Mouse (Mus musculus) stomach, embryonic 15.5 days (tissue): ENCODE data around the gene Clba1. TPM values are rescaled to one million over a fixed set of nuclear protein-coding genes. Genes with fewer than 3 reads are reported as not detected.
"Not testable (repeated sequence)": the region's sequence is repeated elsewhere in the genome, so short reads cannot be mapped to it uniquely, and the experiment has no call there.

Experiments
- ATAC-seq: fragments of 200-750 bp; cut with Nextera tagmentation; 2 replicates; pipeline ENCODE4 v1.8.0; 2017; ENCODE audit warnings: low read depth, moderate number of reproducible peaks, moderate TSS enrichment; ENCODE audit not compliant: insufficient read depth, low FRiP score
- H3K27ac ChIP-seq: fragments of 300-500 bp; sonication (generic); 2 replicates; pipeline ENCODE4 v1.5.1; 2015; ENCODE audit warnings: mild to moderate bottlenecking, inconsistent platforms
- H3K27me3 ChIP-seq: fragments of 300-500 bp; sonication (generic); replicated peaks from 2 replicates; pipeline ENCODE4 v1.6.1; 2015; ENCODE audit warnings: inconsistent platforms
- H3K36me3 ChIP-seq: fragments of 300-500 bp; sonication (generic); 2 replicates; pipeline ENCODE4 v1.6.1; 2015; ENCODE audit warnings: inconsistent platforms
- H3K4me1 ChIP-seq: fragments of 300-500 bp; sonication (generic); 2 replicates; pipeline ENCODE4 v1.6.1; 2015; ENCODE audit warnings: inconsistent platforms
- H3K4me2 ChIP-seq: fragments of 300-500 bp; sonication (generic); 2 replicates; pipeline ENCODE4 v1.6.1; 2015; ENCODE audit warnings: mild to moderate bottlenecking, inconsistent platforms
- H3K4me3 ChIP-seq: fragments of 300-500 bp; sonication (generic); replicated peaks from 2 replicates; pipeline ENCODE4 v1.5.1; 2015; ENCODE audit warnings: inconsistent platforms
- H3K9ac ChIP-seq: fragments of 300-500 bp; sonication (generic); 2 replicates; pipeline ENCODE4 v1.6.1; 2015; ENCODE audit warnings: inconsistent platforms
- H3K9me3 ChIP-seq: fragments of 300-500 bp; sonication (generic); 2 replicates; pipeline ENCODE4 v1.6.1; 2016; ENCODE audit warnings: inconsistent platforms
- WGBS: fragments of 180-500 bp; shearing (Covaris S2); methylation state at CpG from one replicate; pipeline ENCODE4 v1.1.7; 2015; 5-methylcytosine and 5-hydroxymethylcytosine counted together
- polyA plus RNA-seq: library from polyadenylated mRNA; unstranded; fragments of >200 nt; fragmentation: Nextera tagmentation; extraction: Ambion mirVana; gene quantifications from 2 replicates; pipeline ENCODE4 v1.2.1, GENCODE M21; 2015

The Clba1 gene
- polyA plus RNA-seq, 1 experiment from 2014 or later = 6.1 TPM

DNA sequence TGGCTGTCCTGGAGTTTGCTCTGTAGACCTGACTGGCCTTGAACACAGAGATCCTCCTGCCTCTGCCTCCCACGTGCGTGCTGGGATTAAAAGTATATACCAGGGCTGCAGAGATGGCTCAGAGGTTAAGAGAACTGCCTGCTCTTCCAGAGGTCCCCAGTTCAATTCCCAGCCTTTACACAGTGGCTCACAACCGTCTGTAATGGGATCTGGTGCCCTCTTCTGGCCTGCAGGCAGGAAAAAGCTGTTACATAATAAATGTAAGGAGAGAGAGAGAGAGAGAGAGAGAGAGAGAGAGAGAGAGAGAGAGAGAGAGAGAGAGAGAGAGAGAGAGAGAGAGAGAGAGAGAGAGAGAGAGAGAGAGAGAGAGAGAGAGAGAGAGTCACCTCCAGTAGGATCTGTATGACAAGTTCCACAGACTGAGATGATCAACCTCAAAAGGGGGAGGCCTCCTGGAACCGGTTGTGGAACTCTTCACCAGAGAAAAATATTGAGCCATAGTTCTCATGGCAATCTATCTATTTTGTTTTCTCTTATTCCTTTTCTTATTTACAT lies 32.7 kb downstream of the Clba1 start:
- not testable (repeated sequence) for H3K9me3 ChIP-seq, H3K9ac ChIP-seq, H3K4me3 ChIP-seq, ATAC-seq, H3K4me2 ChIP-seq, H3K27me3 ChIP-seq, H3K4me1 ChIP-seq, H3K36me3 ChIP-seq, H3K27ac ChIP-seq
- WGBS = 64% methylated on average over 4 of the region's 4 CpGs

DNA sequence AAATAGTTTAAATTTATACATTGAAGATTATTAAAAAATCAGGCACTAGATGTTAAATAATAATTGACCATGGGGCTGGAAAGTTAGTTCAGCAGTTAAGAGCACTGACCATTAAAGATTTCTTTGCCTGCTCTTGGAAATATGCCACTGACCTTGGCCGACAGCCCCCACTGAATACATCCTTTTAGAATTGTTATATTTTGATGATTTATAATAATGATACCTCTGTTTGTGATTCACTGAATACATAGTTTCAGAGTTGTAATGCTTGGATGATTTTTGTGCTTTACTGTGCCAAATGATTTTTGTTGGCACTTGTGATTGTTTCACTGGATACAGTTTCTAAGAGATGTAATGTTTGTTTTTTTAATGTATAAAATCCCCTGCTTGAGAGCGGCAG lies 33.4 kb downstream of the Clba1 start:
- H3K9me3 ChIP-seq, H3K9ac ChIP-seq, ATAC-seq, H3K27me3 ChIP-seq, H3K4me1 ChIP-seq, H3K27ac ChIP-seq, H3K4me2 ChIP-seq, H3K4me3 ChIP-seq, H3K36me3 ChIP-seq: not testable (repeated sequence)
- WGBS = 62% methylated on average over 2 of the region's 2 CpGs

- H3K27ac ChIP-seq = no peak overlapping the region
- peak; percentile 66; the same call in 1 of the 2 replicates for ATAC-seq
- no peak overlapping the region for H3K4me2 ChIP-seq
- no peaks in the 10 kb centered on the region for H3K9me3 ChIP-seq
- no peaks in the 10 kb centered on the region for H3K36me3 ChIP-seq
- no peak overlapping the region for H3K4me3 ChIP-seq
- H3K4me1 ChIP-seq = no peaks in the 10 kb centered on the region
- no peaks in the 10 kb centered on the region for H3K27me3 ChIP-seq
- H3K9ac ChIP-seq = no peak overlapping the region
- 19% methylated on average over 3 of the region's 3 CpGs for WGBS
Observed at GRCm38 (mm10) chr12:112843803-112844202, 35.1 kb downstream of the Clba1 start.

GRCm38 (mm10) chr12:112847880-112848279 lies 39.1 kb downstream of the Clba1 start:
- H3K4me2 ChIP-seq = no peak overlapping the region
- WGBS = 95% methylated on average over 2 of the region's 2 CpGs
- no peak overlapping the region for H3K9ac ChIP-seq
- H3K27ac ChIP-seq = no peak overlapping the region
- no peaks in the 10 kb centered on the region for H3K36me3 ChIP-seq
- no peak overlapping the region for H3K4me3 ChIP-seq
- no peaks in the 10 kb centered on the region for H3K9me3 ChIP-seq
- no peaks in the 10 kb centered on the region for H3K27me3 ChIP-seq
- no peak for ATAC-seq
- H3K4me1 ChIP-seq = no peaks in the 10 kb centered on the region

GRCm38 (mm10) chr12:112849235-112850022 lies 40.7 kb downstream of the Clba1 start:
- WGBS = 70% methylated on average over 11 of the region's 11 CpGs
- no peak overlapping the region for H3K9ac ChIP-seq
- no peak for ATAC-seq
- no peaks in the 10 kb centered on the region for H3K36me3 ChIP-seq
- H3K27ac ChIP-seq = no peak overlapping the region
- H3K4me2 ChIP-seq = no peak overlapping the region
- H3K9me3 ChIP-seq = no peaks in the 10 kb centered on the region
- no peaks in the 10 kb centered on the region for H3K27me3 ChIP-seq
- H3K4me1 ChIP-seq = no peaks in the 10 kb centered on the region
- H3K4me3 ChIP-seq = no peak overlapping the region

DNA sequence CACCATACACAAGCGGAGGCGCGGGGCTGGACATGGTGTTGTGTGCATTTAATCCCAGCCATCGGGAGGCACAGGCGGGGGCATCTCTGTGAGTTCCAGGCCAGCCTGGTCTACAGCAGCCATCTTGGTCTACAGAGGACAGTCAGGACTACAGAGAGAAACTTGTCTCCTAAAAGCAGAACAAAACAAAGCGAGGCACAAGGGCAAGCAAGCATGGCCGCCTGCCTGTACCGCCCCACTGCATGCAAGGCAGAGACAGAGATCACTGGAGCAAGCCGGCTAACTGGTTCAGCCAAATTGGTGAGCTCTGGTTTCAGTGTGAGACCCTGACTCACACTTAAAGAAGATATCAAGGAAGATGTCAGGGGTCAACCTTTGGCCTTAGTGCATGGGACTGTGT lies 41.6 kb downstream of the Clba1 start:
- no peak overlapping the region for H3K27ac ChIP-seq
- no peaks in the 10 kb centered on the region for H3K4me1 ChIP-seq
- H3K9me3 ChIP-seq = no peaks in the 10 kb centered on the region
- H3K4me3 ChIP-seq = no peak overlapping the region
- WGBS = 88% methylated on average over 9 of the region's 9 CpGs
- no peak for ATAC-seq
- no peaks in the 10 kb centered on the region for H3K27me3 ChIP-seq
- H3K36me3 ChIP-seq = no peaks in the 10 kb centered on the region
- H3K9ac ChIP-seq = no peak overlapping the region
- no peak overlapping the region for H3K4me2 ChIP-seq

DNA sequence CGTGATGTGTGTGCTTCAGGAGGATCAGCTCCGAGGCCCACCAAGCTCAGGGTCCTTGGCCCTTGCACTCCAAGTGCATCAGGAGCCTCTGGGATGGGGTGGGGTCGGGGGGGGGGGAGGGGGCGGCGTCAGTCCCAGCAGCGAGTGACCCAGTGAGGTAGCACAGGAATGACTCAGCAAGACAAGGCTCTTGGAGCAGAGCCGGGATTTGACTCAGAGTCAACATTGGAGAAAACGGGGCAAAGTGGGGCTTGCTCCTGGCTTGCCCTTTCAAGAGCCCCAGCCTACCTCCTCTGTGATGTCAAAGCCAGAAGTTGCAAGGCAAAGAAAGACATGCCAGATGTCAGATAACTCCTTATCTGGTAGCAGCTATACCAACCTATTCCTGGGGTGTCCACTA lies 42.4 kb downstream of the Clba1 start:
- H3K9ac ChIP-seq = no peak overlapping the region
- no peaks in the 10 kb centered on the region for H3K9me3 ChIP-seq
- H3K36me3 ChIP-seq = no peaks in the 10 kb centered on the region
- no peak for ATAC-seq
- H3K4me1 ChIP-seq = no peaks in the 10 kb centered on the region
- 36% methylated on average over 8 of the region's 8 CpGs for WGBS
- no peaks in the 10 kb centered on the region for H3K27me3 ChIP-seq
- no peak overlapping the region for H3K27ac ChIP-seq
- H3K4me2 ChIP-seq = no peak overlapping the region
- H3K4me3 ChIP-seq = no peak overlapping the region

- Histone ChIP-seq H3K36me3 (no peaks in the 10 kb centered on the region), H3K9ac (no peak overlapping the region), H3K27me3 (no peaks in the 10 kb centered on the region), H3K4me1 (no peaks in the 10 kb centered on the region), H3K9me3 (no peaks in the 10 kb centered on the region), H3K4me3 (no peak overlapping the region), H3K4me2 (no peak overlapping the region), H3K27ac (no peak overlapping the region)
- no peak; the same call in 1 of the 2 replicates for ATAC-seq
- WGBS = 71% methylated on average over 11 of the region's 11 CpGs
Observed at GRCm38 (mm10) chr12:112853050-112853729, 44.5 kb downstream of the Clba1 start.

DNA sequence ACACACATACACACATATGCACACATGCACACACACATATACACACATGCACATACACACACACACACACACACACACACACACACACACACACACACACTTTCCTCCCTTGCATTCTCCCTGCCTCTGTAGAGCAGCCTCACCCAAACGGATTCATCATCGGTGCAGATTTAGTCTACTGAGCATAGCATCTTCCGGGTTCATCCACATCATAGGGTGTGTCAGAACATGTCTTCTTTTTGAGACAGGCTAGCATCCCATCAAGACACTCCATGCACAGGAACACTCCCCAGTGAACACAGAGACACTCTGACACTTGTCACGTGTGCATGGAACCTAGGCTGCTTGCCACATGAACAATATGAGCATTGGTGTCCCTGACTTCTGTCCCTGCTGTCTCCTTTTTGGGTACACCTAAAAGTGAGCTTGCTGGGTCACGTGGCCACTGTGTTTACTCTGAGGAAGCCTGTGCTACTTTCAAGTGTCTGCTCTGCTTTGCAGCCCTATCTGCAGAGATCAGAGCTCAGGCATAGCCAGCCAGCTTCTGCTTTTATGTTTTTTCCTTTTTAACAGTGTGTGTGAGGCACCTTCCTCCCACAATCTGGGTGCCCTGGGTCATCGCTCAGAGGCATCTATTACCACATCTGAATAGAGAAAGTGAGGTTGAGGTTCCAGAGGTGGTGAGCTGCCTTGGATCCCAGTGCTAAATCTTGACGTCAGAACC lies 46.0 kb downstream of the Clba1 start:
- H3K9me3 ChIP-seq = no peaks in the 10 kb centered on the region

GRCm38 (mm10) chr12:112856338-112856737 lies 47.6 kb downstream of the Clba1 start:
- Histone ChIP-seq H3K9me3 (no peaks in the 10 kb centered on the region), H3K27me3 (no peaks in the 10 kb centered on the region), H3K36me3 (no peaks in the 10 kb centered on the region), H3K4me1 (no peaks in the 10 kb centered on the region), H3K9ac (no peak overlapping the region), H3K4me2 (no peak overlapping the region), H3K27ac (no peak overlapping the region), H3K4me3 (no peak overlapping the region)
- 92% methylated on average over 3 of the region's 3 CpGs for whole genome bisulfite sequencing
- ATAC-seq = no peak

More for the DNA sequence above, 46.0 kb downstream of the Clba1 start:
- no peak overlapping the region for H3K27ac ChIP-seq
- no peak for ATAC-seq
- H3K4me3 ChIP-seq = no peak overlapping the region
- no peak overlapping the region for H3K4me2 ChIP-seq
- H3K27me3 ChIP-seq = no peaks in the 10 kb centered on the region
- no peak overlapping the region for H3K9ac ChIP-seq
- H3K4me1 ChIP-seq = no peaks in the 10 kb centered on the region
- WGBS = 66% methylated on average over 7 of the region's 7 CpGs
- H3K36me3 ChIP-seq = no peaks in the 10 kb centered on the region

DNA sequence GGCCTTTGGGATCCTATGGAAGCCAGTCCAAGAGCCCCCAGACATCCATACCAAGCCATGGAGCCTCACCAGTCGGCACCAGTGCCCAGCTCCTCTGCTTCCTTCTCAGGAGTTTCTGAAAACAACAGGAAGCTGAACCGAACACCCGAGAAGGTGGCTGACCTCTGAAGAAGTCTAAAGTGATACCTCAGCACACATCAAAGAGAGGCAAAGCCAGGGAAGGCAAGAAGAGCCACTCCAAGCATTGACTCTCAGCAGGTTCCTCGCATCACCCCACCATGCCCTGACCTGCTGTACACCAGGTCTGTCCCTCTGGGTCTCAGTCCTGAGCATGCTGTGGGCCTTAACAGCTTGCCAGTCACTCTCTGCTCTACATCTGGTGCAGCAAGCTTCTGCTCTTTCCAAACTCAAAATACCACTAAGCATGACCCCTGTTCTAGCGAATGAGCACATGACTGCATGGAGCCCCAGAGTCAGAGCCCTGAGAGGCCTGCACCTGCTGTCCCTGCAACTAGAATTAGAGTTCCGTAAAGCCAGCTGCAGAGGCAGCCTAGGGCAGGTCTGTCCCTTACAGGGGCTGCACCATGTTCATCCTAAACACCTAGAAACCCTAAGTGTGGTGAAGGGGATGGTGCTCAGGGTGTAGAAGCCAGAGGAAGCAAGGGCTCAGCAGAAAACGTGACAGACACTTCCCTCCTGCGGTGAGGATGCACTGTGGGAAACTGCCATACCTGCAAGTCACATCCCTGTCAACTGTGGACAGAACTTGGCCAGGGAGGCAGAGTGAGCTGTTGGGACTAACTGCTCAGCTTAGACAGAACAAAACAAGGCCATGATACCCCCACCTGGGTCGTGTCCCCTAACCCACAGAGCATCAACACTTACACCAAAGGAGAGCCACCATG lies 48.5 kb downstream of the Clba1 start:
- Histone ChIP-seq H3K4me1 (no peaks in the 10 kb centered on the region), H3K4me2 (no peak overlapping the region), H3K9me3 (no peaks in the 10 kb centered on the region), H3K9ac (no peak overlapping the region), H3K27me3 (no peaks in the 10 kb centered on the region), H3K36me3 (no peaks in the 10 kb centered on the region), H3K27ac (no peak overlapping the region), H3K4me3 (no peak overlapping the region)
- ATAC-seq = no peak
- WGBS = 61% methylated on average over 9 of the region's 9 CpGs
